Mouse (Mus musculus) CH12.LX (cell line): Measurements from ENCODE around the gene Pycr2.
A peak's percentile ranks its signal among the peaks of the same experiment; 100 is the strongest.

Source experiments
- CTCF ChIP-seq, 2 experiments: IDR thresholded peaks in 1 of 2; conservative IDR thresholded peaks in 1 of 2; 2 replicates each; pipeline ENCODE4 v1.5.1; 2011 to 2012; ENCODE audit warnings: low read depth in 2 of 2, low read length in 2 of 2, improper control_type of control experiment in 1 of 2, inconsistent platforms in 1 of 2, mild to moderate bottlenecking in 1 of 2, moderate library complexity in 1 of 2
- E2F4 ChIP-seq: IDR thresholded peaks from 2 replicates; pipeline ENCODE4 v1.6.1; 2011; ENCODE audit warnings: low read depth, low read length, improper control_type of control experiment; ENCODE audit not compliant: insufficient replicate concordance
- GABPA ChIP-seq: IDR thresholded peaks from 2 replicates; pipeline ENCODE4 v1.6.1; 2012; ENCODE audit warnings: low read depth, low read length, improper control_type of control experiment, inconsistent platforms; ENCODE audit not compliant: insufficient replicate concordance
- MAX ChIP-seq: IDR thresholded peaks from 2 replicates; pipeline ENCODE4 v1.6.1; 2011; ENCODE audit warnings: low read length, improper control_type of control experiment
- MYC ChIP-seq: IDR thresholded peaks from 2 replicates; pipeline ENCODE4 v1.6.1; 2011; ENCODE audit warnings: low read depth, mild to moderate bottlenecking, improper control_type of control experiment, low read length
- NELFE ChIP-seq: IDR thresholded peaks from 2 replicates; pipeline ENCODE4 v1.6.1; 2011; ENCODE audit warnings: low read depth, low read length, improper control_type of control experiment
- POLR2A ChIP-seq: IDR thresholded peaks from 2 replicates; pipeline ENCODE4 v1.6.1; 2011; ENCODE audit warnings: low read depth, mild to moderate bottlenecking, improper control_type of control experiment, low read length
- TBP ChIP-seq: conservative IDR thresholded peaks from 2 replicates; pipeline ENCODE4 v1.6.1; 2011; ENCODE audit warnings: low read depth, low read length, improper control_type of control experiment
- USF2 ChIP-seq: conservative IDR thresholded peaks from 2 replicates; pipeline ENCODE4 v1.6.1; 2011; ENCODE audit warnings: low read depth, low read length, improper control_type of control experiment
- ZKSCAN1 ChIP-seq: IDR thresholded peaks from 2 replicates; pipeline ENCODE4 v1.6.1; 2012; ENCODE audit warnings: low read depth, inconsistent platforms, low read length, improper control_type of control experiment, borderline replicate concordance

DNA sequence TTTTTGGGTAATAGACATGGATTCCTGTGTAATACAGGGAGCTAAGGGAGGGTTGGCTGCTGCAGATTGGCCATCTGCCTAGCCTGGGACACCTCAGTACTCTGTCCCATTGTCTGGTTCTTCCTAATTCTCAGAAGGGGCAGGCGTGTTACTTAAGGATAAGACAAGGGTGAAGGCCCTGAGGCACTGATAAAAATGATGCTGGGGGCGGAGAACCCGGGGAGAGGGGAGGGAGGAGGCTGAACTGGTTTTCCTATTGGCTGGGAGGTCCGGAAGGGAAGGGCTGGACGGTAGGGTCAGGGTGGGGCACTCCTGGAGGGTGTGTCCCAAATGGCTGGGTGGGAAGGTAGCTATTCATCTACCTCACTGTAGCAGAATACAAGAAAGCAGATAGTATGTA, 1.2 kb upstream of the Pycr2 start:
- TF ChIP-seq MYC (no peak), USF2 (no peak), POLR2A (peak; percentile 41; the same call in 1 of the 2 replicates), CTCF (conservative IDR thresholded peaks at IDR 0.05 in 1 of 2, IDR thresholded peaks at IDR 0.05 in 1 of 2; ENCODE audit: low read depth in 2 of 2, low read length in 2 of 2) (no peak), TBP (0 out of 2 replicates have a peak, but pooled peaks have one; percentile 11), MAX (no peak), NELFE (0 out of 2 replicates have a peak, but pooled peaks have one; percentile 17), ZKSCAN1 (no peak), E2F4 (no peak), GABPA (no peak)
